In genomic region chr10:87032768-87033167, GRCm38 (mm10) we compare ENCODE assay signal across 27 mouse cellular contexts. TPM values are rescaled to one million over a fixed set of nuclear protein-coding genes. Genes with fewer than 3 reads are reported as not detected.
"Had no signal": no experiment of that assay in that cellular context is flagged by ENCODE, and none has a peak within 500 bp of the region (broad histone marks: within the 10 kb centered on the region; RNA-seq: fewer than 3 reads in every experiment).

No protein-coding gene starts in this region.

- H3K36me3 ChIP-seq: limb, embryonic 12.5 days; limb, embryonic 15.5 days; lung, embryonic 15.5 days; midbrain, embryonic 12.5 days; midbrain, embryonic 15.5 days had no signal

- H3K9ac ChIP-seq: limb, embryonic 12.5 days; limb, embryonic 15.5 days; liver, embryonic 14.5 days; lung, embryonic 15.5 days; midbrain, embryonic 12.5 days; midbrain, embryonic 15.5 days had no signal

- H3K27me3 ChIP-seq: limb, embryonic 12.5 days; limb, embryonic 15.5 days; lung, embryonic 15.5 days; midbrain, embryonic 15.5 days had no signal

- ATAC-seq: midbrain, embryonic 15.5 days had no signal

- H3K4me3 ChIP-seq: limb, embryonic 12.5 days; limb, embryonic 15.5 days; lung, embryonic 15.5 days; midbrain, embryonic 12.5 days; midbrain, embryonic 15.5 days had no signal

- H3K27ac ChIP-seq: limb, embryonic 12.5 days; limb, embryonic 15.5 days; liver, embryonic 14.5 days; lung, embryonic 15.5 days; midbrain, embryonic 12.5 days; midbrain, embryonic 15.5 days; stomach, postnatal 0 days had no signal

- H3K9me3 ChIP-seq: limb, embryonic 12.5 days; limb, embryonic 15.5 days; lung, embryonic 15.5 days; midbrain, embryonic 12.5 days; midbrain, embryonic 15.5 days had no signal

- H3K4me2 ChIP-seq: limb, embryonic 12.5 days; limb, embryonic 15.5 days; lung, embryonic 15.5 days; midbrain, embryonic 12.5 days; midbrain, embryonic 15.5 days had no signal

- H3K4me1 ChIP-seq: limb, embryonic 15.5 days; lung, embryonic 15.5 days had no signal

- DNase-seq: kidney, adult 18-20 months; kidney, adult 9 months; kidney, postnatal 14 days; kidney, postnatal 4 days; left cerebral cortex, postnatal 4 days; lung, adult 18-20 months; lung, postnatal 10 days; lung, postnatal 4 days; thymus, adult 2 months; thymus, postnatal 14 days; thymus, postnatal 4 days had no signal

RNA-seq across cellular contexts. Expression of gene Stab2, which starts 24.9 kb away (rescaled TPM):
- total RNA-seq: megakaryocyte progenitor cell, adult 5-6 weeks; megakaryocyte-erythroid progenitor cell, adult 5-6 weeks had no signal

RNA-seq across cellular contexts. Expression of gene 1700113H08Rik, which starts 25.1 kb away (rescaled TPM):
- total RNA-seq: layer of hippocampus, adult 18-20 months; layer of hippocampus, postnatal 14 days; left cerebral cortex, adult 8-10 months; left cerebral cortex, postnatal 14 days; left cerebral cortex, postnatal 4 days; megakaryocyte progenitor cell, adult 5-6 weeks; megakaryocyte-erythroid progenitor cell, adult 5-6 weeks had no signal
- polyA plus RNA-seq: kidney, embryonic 16.5 days; limb, embryonic 12.5 days; limb, embryonic 15.5 days; liver, embryonic 14.5 days; lung, embryonic 15.5 days; midbrain, embryonic 15.5 days; small intestine, adult 2 months; stomach, embryonic 14.5 days; stomach, postnatal 0 days had no signal
